In the genomic region with DNA sequence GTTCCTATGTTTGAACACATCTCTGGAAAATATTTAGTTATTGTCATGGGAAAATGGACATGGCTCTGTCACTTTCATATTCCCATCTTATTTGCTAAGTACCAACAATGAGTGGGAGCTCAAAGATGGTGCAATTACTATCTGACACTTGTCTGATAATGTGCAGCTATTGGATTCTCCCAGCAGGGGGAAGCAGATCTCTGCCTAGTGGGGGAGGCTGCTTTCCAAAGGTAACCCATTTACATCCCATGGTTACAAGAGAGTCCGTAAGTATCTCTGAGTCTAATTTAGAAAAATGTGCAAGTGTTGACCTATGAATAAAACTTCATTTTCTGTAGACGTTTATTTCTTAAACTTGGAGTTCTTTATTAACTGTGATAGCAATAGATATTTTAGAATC, we compare ENCODE assay signal across 9 mouse cellular contexts.
DNase-seq lines count a peak whose midpoint lies in the region; ATAC-seq and TF ChIP-seq lines count a peak whose summit lies in the region.
"Had no signal": no experiment of that assay in that cellular context is flagged by ENCODE, and none has a peak within 500 bp of the region (broad histone marks: within the 10 kb centered on the region; RNA-seq: fewer than 3 reads in every experiment).

No protein-coding gene starts in this region.

- no peaks in the 10 kb centered on the region for H3K36me3 ChIP-seq in heart, adult 2 months (ENCODE audit: control insufficient read depth, insufficient read depth, low read length)
- H3K36me3 ChIP-seq in neural tube, embryonic 11.5 days (ENCODE audit: control insufficient read depth, insufficient read depth, low read length), result no peaks in the 10 kb centered on the region
- H3K36me3 ChIP-seq in forebrain, embryonic 16.5 days (ENCODE audit: control insufficient read depth, insufficient read depth), result no peaks in the 10 kb centered on the region
- H3K36me3 ChIP-seq: stomach, embryonic 15.5 days had no signal

- TF ChIP-seq POLR2A in heart, adult 2 months (IDR thresholded peaks at IDR 0.05; ENCODE audit: insufficient read depth, low read depth, low read length), result no peak

- no peaks in the 10 kb centered on the region for H3K27me3 ChIP-seq in heart, adult 2 months (ENCODE audit: control insufficient read depth, insufficient read depth, low read length)
- H3K27me3 ChIP-seq in neural tube, embryonic 11.5 days (ENCODE audit: control insufficient read depth, insufficient read depth, low read length), result no peaks in the 10 kb centered on the region
- H3K27me3 ChIP-seq in forebrain, embryonic 16.5 days (replicated peaks; ENCODE audit: control insufficient read depth, insufficient read depth, low read length), result no peaks in the 10 kb centered on the region
- H3K27me3 ChIP-seq: stomach, embryonic 15.5 days had no signal

- no peak overlapping the region for H3K9ac ChIP-seq in heart, adult 2 months (ENCODE audit: low read depth, low read length)
- no peak overlapping the region for H3K9ac ChIP-seq in neural tube, embryonic 11.5 days (ENCODE audit: low read length)
- H3K9ac ChIP-seq in forebrain, embryonic 16.5 days (replicated peaks; ENCODE audit: low read depth, low read length), result no peak overlapping the region
- H3K9ac ChIP-seq: stomach, embryonic 15.5 days had no signal

- no peak overlapping the region for H3K4me2 ChIP-seq in neural tube, embryonic 11.5 days (ENCODE audit: low read depth)
- no peak overlapping the region for H3K4me2 ChIP-seq in forebrain, embryonic 16.5 days (ENCODE audit: low read length)
- H3K4me2 ChIP-seq: stomach, embryonic 15.5 days had no signal

- peak; percentile 67; the same call in 1 of the 2 replicates for ATAC-seq in neural tube, embryonic 11.5 days (ENCODE audit: insufficient read depth, low FRiP score, low TSS enrichment)
- peak; percentile 72; the same call in 1 of the 2 replicates for ATAC-seq in forebrain, embryonic 16.5 days

- peak; percentile 80 for TF ChIP-seq CTCF in heart, adult 2 months (IDR thresholded peaks at IDR 0.05)

- H3K27ac ChIP-seq in heart, adult 2 months, result no peak overlapping the region
- no peak overlapping the region for H3K27ac ChIP-seq in neural tube, embryonic 11.5 days (ENCODE audit: low read depth, low read length)
- H3K27ac ChIP-seq in forebrain, embryonic 16.5 days (ENCODE audit: low read length), result no peak overlapping the region
- H3K27ac ChIP-seq: stomach, embryonic 15.5 days had no signal

- H3K4me1 ChIP-seq in heart, adult 2 months (ENCODE audit: control insufficient read depth, insufficient read depth, low read length), result no peaks in the 10 kb centered on the region
- H3K4me1 ChIP-seq in neural tube, embryonic 11.5 days (ENCODE audit: control insufficient read depth, insufficient read depth, low read length), result no peaks in the 10 kb centered on the region
- no peaks in the 10 kb centered on the region for H3K4me1 ChIP-seq in forebrain, embryonic 16.5 days (replicated peaks; ENCODE audit: control insufficient read depth, insufficient read depth, low read length)
- H3K4me1 ChIP-seq: stomach, embryonic 15.5 days had no signal

- no peak for TF ChIP-seq EP300 in heart, adult 2 months (IDR thresholded peaks at IDR 0.05; ENCODE audit: insufficient read depth, low read depth, low read length)

- no peak for DNase-seq in heart, adult 2 months
- DNase-seq in heart, postnatal 25 days (ENCODE audit: low spot score), result no peak
- no peak for DNase-seq in neural tube, embryonic 11.5 days (ENCODE audit: low spot score)
- DNase-seq in neural tube, embryonic 10.5 days (ENCODE audit: extremely low spot score, low spot score), result no peak
- DNase-seq in right cerebral cortex, postnatal 14 days, result no peak
- DNase-seq in ovary, postnatal 10 days (ENCODE audit: low spot score), result no peak
- DNase-seq in left cerebral cortex, adult 8-10 months (ENCODE audit: low spot score in 2 of 2), result no peak

- no peak overlapping the region for H3K4me3 ChIP-seq in heart, adult 2 months
- no peak overlapping the region for H3K4me3 ChIP-seq in neural tube, embryonic 11.5 days (ENCODE audit: low read depth, low read length)
- no peak overlapping the region for H3K4me3 ChIP-seq in forebrain, embryonic 16.5 days (replicated peaks; ENCODE audit: low read length)
- H3K4me3 ChIP-seq: stomach, embryonic 15.5 days had no signal

- WGBS in heart, adult 2 months, result 49% methylated on average over 2 of the region's 2 CpGs
- 74% methylated on average over 2 of the region's 2 CpGs for WGBS in neural tube, embryonic 11.5 days
- 70% methylated on average over 2 of the region's 2 CpGs for WGBS in forebrain, embryonic 16.5 days

- intact Hi-C loops in heart, adult 2 months (cut with DNase I), result loop anchor here (1.0 kb wide), 1 partner anchor 101 kb away; no protein-coding TSS in a partner anchor
- intact Hi-C loops in heart, postnatal 25 days (cut with DNase I), result loop anchor here (1.0 to 5.0 kb wide), 2 partner anchors 101 to 126 kb away; no protein-coding TSS in a partner anchor

- H3K9me3 ChIP-seq in neural tube, embryonic 11.5 days (ENCODE audit: control insufficient read depth, low read length), result no peaks in the 10 kb centered on the region
- H3K9me3 ChIP-seq in forebrain, embryonic 16.5 days (ENCODE audit: control insufficient read depth, low read length), result no peaks in the 10 kb centered on the region
- H3K9me3 ChIP-seq: stomach, embryonic 15.5 days had no signal

- no peaks in the 10 kb centered on the region for H3K79me2 ChIP-seq in heart, adult 2 months (replicated peaks; ENCODE audit: control insufficient read depth, insufficient read depth, low read length)
